ENCODE assay signal across 14 mouse cellular contexts in genomic region chr16:92382508-92382907, GRCm38 (mm10). TPM values are rescaled to one million over a fixed set of nuclear protein-coding genes. Genes with fewer than 3 reads are reported as not detected.
DNase-seq lines count a peak whose midpoint lies in the region; ATAC-seq lines count a peak whose summit lies in the region.
"Had no signal": no experiment of that assay in that cellular context is flagged by ENCODE, and none has a peak within 500 bp of the region (broad histone marks: within the 10 kb centered on the region; RNA-seq: fewer than 3 reads in every experiment).

No protein-coding gene starts in this region.

- DNase-seq in forebrain, embryonic 10.5 days (ENCODE audit: extremely low spot score, low spot score) = no peak
- peak; percentile 82 for DNase-seq in brain, adult 2 months (ENCODE audit: low read depth, low spot score)
- DNase-seq in layer of hippocampus, adult 18-20 months (ENCODE audit: low spot score in 2 of 2) = peak; percentile 71 to 77
- no peak for DNase-seq in adrenal gland, postnatal 14 days
- DNase-seq in thymus, postnatal 10 days (ENCODE audit: low spot score in 2 of 2) = no peak
- DNase-seq in heart, adult 9 months (ENCODE audit: low spot score in 2 of 2) = no peak
- DNase-seq: heart, adult 18-20 months had no signal

- H3K4me1 ChIP-seq in forebrain, embryonic 13.5 days = peaks cover 6% of the 10 kb centered on the region; the same call in 1 of the 2 replicates
- H3K4me1 ChIP-seq in forebrain, embryonic 10.5 days = peaks cover 21% of the 10 kb centered on the region
- H3K4me1 ChIP-seq in midbrain, embryonic 15.5 days = peaks cover 7% of the 10 kb centered on the region; the same call in 1 of the 2 replicates

- H3K4me3 ChIP-seq in forebrain, embryonic 13.5 days = no peak overlapping the region
- no peak overlapping the region for H3K4me3 ChIP-seq in forebrain, embryonic 10.5 days
- no peak overlapping the region for H3K4me3 ChIP-seq in midbrain, embryonic 15.5 days
- H3K4me3 ChIP-seq: limb, embryonic 12.5 days; neural tube, embryonic 13.5 days; stomach, embryonic 15.5 days had no signal

- no peaks in the 10 kb centered on the region for H3K9me3 ChIP-seq in forebrain, embryonic 13.5 days (replicated peaks)
- no peaks in the 10 kb centered on the region for H3K9me3 ChIP-seq in forebrain, embryonic 10.5 days
- no peaks in the 10 kb centered on the region for H3K9me3 ChIP-seq in midbrain, embryonic 15.5 days
- H3K9me3 ChIP-seq: limb, embryonic 12.5 days; neural tube, embryonic 13.5 days; stomach, embryonic 15.5 days had no signal

- ATAC-seq in forebrain, embryonic 13.5 days = peak; percentile 70
- peak; percentile 69; the same call in 1 of the 2 replicates for ATAC-seq in midbrain, embryonic 15.5 days (replicated peaks)
- ATAC-seq: Patski had no signal

- no peak overlapping the region for H3K4me2 ChIP-seq in forebrain, embryonic 13.5 days
- no peak overlapping the region for H3K4me2 ChIP-seq in midbrain, embryonic 15.5 days
- H3K4me2 ChIP-seq: limb, embryonic 12.5 days; neural tube, embryonic 13.5 days; stomach, embryonic 15.5 days had no signal

- 41% methylated on average over 6 of the region's 6 CpGs for WGBS in forebrain, embryonic 13.5 days
- 69% methylated on average over 6 of the region's 6 CpGs for WGBS in forebrain, embryonic 10.5 days
- WGBS in midbrain, embryonic 15.5 days = 36% methylated on average over 6 of the region's 6 CpGs

- H3K27me3 ChIP-seq in forebrain, embryonic 13.5 days = no peaks in the 10 kb centered on the region
- H3K27me3 ChIP-seq in forebrain, embryonic 10.5 days (ENCODE audit: poor library complexity, severe bottlenecking) = no peaks in the 10 kb centered on the region
- no peaks in the 10 kb centered on the region for H3K27me3 ChIP-seq in midbrain, embryonic 15.5 days (replicated peaks)
- H3K27me3 ChIP-seq: limb, embryonic 12.5 days; neural tube, embryonic 13.5 days; Patski; stomach, embryonic 15.5 days had no signal

- no peak overlapping the region for H3K27ac ChIP-seq in forebrain, embryonic 13.5 days
- no peak overlapping the region for H3K27ac ChIP-seq in forebrain, embryonic 10.5 days
- no peak overlapping the region for H3K27ac ChIP-seq in midbrain, embryonic 15.5 days
- H3K27ac ChIP-seq: limb, embryonic 12.5 days; neural tube, embryonic 13.5 days; stomach, embryonic 15.5 days had no signal

- H3K36me3 ChIP-seq in forebrain, embryonic 13.5 days (ENCODE audit: poor library complexity, severe bottlenecking) = no peaks in the 10 kb centered on the region
- no peaks in the 10 kb centered on the region for H3K36me3 ChIP-seq in forebrain, embryonic 10.5 days (replicated peaks)
- no peaks in the 10 kb centered on the region for H3K36me3 ChIP-seq in midbrain, embryonic 15.5 days (replicated peaks)
- H3K36me3 ChIP-seq: limb, embryonic 12.5 days; neural tube, embryonic 13.5 days; stomach, embryonic 15.5 days had no signal

- H3K9ac ChIP-seq in forebrain, embryonic 13.5 days = no peak overlapping the region
- H3K9ac ChIP-seq in midbrain, embryonic 15.5 days = no peak overlapping the region
- H3K9ac ChIP-seq: limb, embryonic 12.5 days; neural tube, embryonic 13.5 days; stomach, embryonic 15.5 days had no signal

RNA-seq across cellular contexts. Expression of gene Kcne1, which starts 23.2 kb away (rescaled TPM):
- not detected in 2 replicates for polyA plus RNA-seq in forebrain, embryonic 13.5 days (2015; fragmentation: Nextera tagmentation; extraction: Ambion mirVana)
- polyA plus RNA-seq in forebrain, embryonic 10.5 days (2016; fragmentation: Nextera tagmentation; extraction: Ambion mirVana) = 0.12 and 0.41 TPM in 2 replicates
- total RNA-seq in layer of hippocampus, adult 18-20 months (2021) = not detected
- polyA plus RNA-seq in midbrain, embryonic 15.5 days (2015; fragmentation: Nextera tagmentation; extraction: Ambion mirVana) = 0.31 TPM in 1 of 2 replicates, not detected in the other
- total RNA-seq in adrenal gland, postnatal 14 days (2021) = not detected in 2 replicates
- polyA plus RNA-seq: intestine, embryonic 14.5 days; limb, embryonic 12.5 days; neural tube, embryonic 13.5 days; Patski had no signal

Comparison
In these comparisons a context has a peak if more than half of its experiments do, and no peak if none do; other contexts are left out.
1. DNase-seq: peak in brain, adult 2 months (single experiment) and layer of hippocampus, adult 18-20 months (2 of 2); none in forebrain, embryonic 10.5 days (single experiment), adrenal gland, postnatal 14 days (single experiment), thymus, postnatal 10 days (0 of 2) and heart, adult 9 months (0 of 2).